Comparison of ENCODE assay signal across 8 mouse cellular contexts in the genomic region with DNA sequence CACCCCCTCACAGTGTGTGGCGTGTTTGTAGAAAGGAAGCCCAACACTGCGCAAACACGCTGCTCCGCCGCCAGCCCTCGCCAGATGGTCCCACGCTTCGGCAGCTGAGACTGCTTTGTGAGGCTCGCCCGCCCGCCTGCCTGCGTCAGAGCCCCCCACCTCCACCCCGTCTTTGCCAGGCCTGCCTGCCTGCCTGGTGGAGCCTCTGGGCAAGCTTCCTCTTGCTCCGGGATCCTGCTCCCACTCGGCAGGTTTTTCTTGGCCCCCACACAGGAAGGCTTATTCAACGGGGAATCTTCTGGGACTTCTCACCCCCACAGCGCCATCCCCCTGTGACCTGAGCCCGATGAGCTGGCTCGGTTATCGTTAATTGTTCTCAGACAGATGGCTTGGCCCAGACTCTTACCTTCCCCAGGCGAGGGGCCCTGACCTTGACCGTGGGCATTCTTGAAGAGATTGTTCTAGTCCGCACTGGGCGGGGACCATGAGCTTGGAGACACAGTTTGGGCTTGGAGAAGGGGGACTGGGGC. TPM values are rescaled to one million over a fixed set of nuclear protein-coding genes. Genes with fewer than 3 reads are reported as not detected.
DNase-seq lines count a peak whose midpoint lies in the region; ATAC-seq lines count a peak whose summit lies in the region.

No protein-coding gene starts in this region.

- H3K36me3 ChIP-seq in hindbrain, embryonic 12.5 days = no peaks in the 10 kb centered on the region
- H3K36me3 ChIP-seq in stomach, embryonic 14.5 days (ENCODE audit: control insufficient read depth, insufficient read depth, low read length) = no peaks in the 10 kb centered on the region

- peak overlapping the region; percentile 44 for H3K4me2 ChIP-seq in hindbrain, embryonic 12.5 days (replicated peaks)
- peak overlapping the region; percentile 49 for H3K4me2 ChIP-seq in stomach, embryonic 14.5 days (replicated peaks; ENCODE audit: low read depth, low read length)

- 0 out of 2 replicates have a peak, but pooled peaks cover 8% of the 10 kb centered on the region for H3K27me3 ChIP-seq in hindbrain, embryonic 12.5 days
- H3K27me3 ChIP-seq in stomach, embryonic 14.5 days (ENCODE audit: control insufficient read depth, insufficient read depth, low read length) = no peaks in the 10 kb centered on the region

- WGBS in hindbrain, embryonic 12.5 days = 4% methylated on average over 23 of the region's 24 CpGs
- 7% methylated on average over 24 of the region's 24 CpGs for WGBS in stomach, embryonic 14.5 days

- peak; percentile 84 for ATAC-seq in hindbrain, embryonic 12.5 days (ENCODE audit: low FRiP score)
- ATAC-seq in stomach, embryonic 14.5 days (ENCODE audit: insufficient number of reproducible peaks, insufficient read depth, low FRiP score, low read depth) = peak; percentile 82; the same call in 1 of the 2 replicates

- peaks cover 28% of the 10 kb centered on the region for H3K4me1 ChIP-seq in hindbrain, embryonic 12.5 days
- peaks cover 8% of the 10 kb centered on the region for H3K4me1 ChIP-seq in stomach, embryonic 14.5 days (ENCODE audit: control insufficient read depth, insufficient read depth, low read length)

- H3K9ac ChIP-seq in hindbrain, embryonic 12.5 days = peak overlapping the region; percentile 45
- no peak overlapping the region for H3K9ac ChIP-seq in stomach, embryonic 14.5 days (replicated peaks; ENCODE audit: low read depth, low read length)

- DNase-seq in adrenal gland, postnatal 36 days = peak; percentile 49 to 60
- DNase-seq in cerebellum, postnatal 4 days (ENCODE audit: low spot score in 2 of 2) = peak; percentile 58 to 88
- peak; percentile 90 to 93 for DNase-seq in frontal cortex, postnatal 36 days (ENCODE audit: low spot score in 2 of 2)
- peak; percentile 91 to 95 for DNase-seq in left cerebral cortex, adult 18-20 months (ENCODE audit: low spot score in 2 of 2)
- DNase-seq in mesoderm, embryonic 11.5 days (ENCODE audit: low read depth, low spot score) = peak; percentile 78
- no peak for DNase-seq in urinary bladder, postnatal 10 days (ENCODE audit: low spot score)

- 0 out of 2 replicates have a peak overlapping the region, but pooled peaks have one; percentile 1 for H3K4me3 ChIP-seq in hindbrain, embryonic 12.5 days
- H3K4me3 ChIP-seq in stomach, embryonic 14.5 days (ENCODE audit: low read depth, low read length) = peak overlapping the region; percentile 4; the same call in 1 of the 2 replicates

- H3K9me3 ChIP-seq in hindbrain, embryonic 12.5 days (replicated peaks) = no peaks in the 10 kb centered on the region
- H3K9me3 ChIP-seq in stomach, embryonic 14.5 days (ENCODE audit: control insufficient read depth, low read depth, low read length) = no peaks in the 10 kb centered on the region

- peak overlapping the region; percentile 81 for H3K27ac ChIP-seq in hindbrain, embryonic 12.5 days
- H3K27ac ChIP-seq in stomach, embryonic 14.5 days (ENCODE audit: low read length) = peak overlapping the region; percentile 76

RNA-seq across cellular contexts. Expression of a gene that starts 37.0 kb away (rescaled TPM):
- total RNA-seq in adrenal gland, postnatal 36 days (2021) = 100 to 1,000 TPM; 217 to 310 TPM
- 30.2 and 31.0 TPM in 2 replicates for polyA plus RNA-seq in hindbrain, embryonic 12.5 days (2016; fragmentation: Nextera tagmentation; extraction: Ambion mirVana)
- 100 to 1,000 TPM; 177 to 208 TPM for total RNA-seq in left cerebral cortex, adult 18-20 months (2021)
- 32.7 and 33.4 TPM in 2 replicates for polyA plus RNA-seq in stomach, embryonic 14.5 days (2014; fragmentation: Nextera tagmentation; extraction: Ambion mirVana)
